Mouse (Mus musculus): ENCODE measurements around the gene Ntf3. TPM values are rescaled to one million over a fixed set of nuclear protein-coding genes. Genes with fewer than 3 reads are reported as not detected.

Gene Ntf3
- polyA plus RNA-seq (2015; fragmentation: Nextera tagmentation; extraction: Ambion mirVana), result 16.3 and 18.1 TPM in 2 replicates

DNA sequence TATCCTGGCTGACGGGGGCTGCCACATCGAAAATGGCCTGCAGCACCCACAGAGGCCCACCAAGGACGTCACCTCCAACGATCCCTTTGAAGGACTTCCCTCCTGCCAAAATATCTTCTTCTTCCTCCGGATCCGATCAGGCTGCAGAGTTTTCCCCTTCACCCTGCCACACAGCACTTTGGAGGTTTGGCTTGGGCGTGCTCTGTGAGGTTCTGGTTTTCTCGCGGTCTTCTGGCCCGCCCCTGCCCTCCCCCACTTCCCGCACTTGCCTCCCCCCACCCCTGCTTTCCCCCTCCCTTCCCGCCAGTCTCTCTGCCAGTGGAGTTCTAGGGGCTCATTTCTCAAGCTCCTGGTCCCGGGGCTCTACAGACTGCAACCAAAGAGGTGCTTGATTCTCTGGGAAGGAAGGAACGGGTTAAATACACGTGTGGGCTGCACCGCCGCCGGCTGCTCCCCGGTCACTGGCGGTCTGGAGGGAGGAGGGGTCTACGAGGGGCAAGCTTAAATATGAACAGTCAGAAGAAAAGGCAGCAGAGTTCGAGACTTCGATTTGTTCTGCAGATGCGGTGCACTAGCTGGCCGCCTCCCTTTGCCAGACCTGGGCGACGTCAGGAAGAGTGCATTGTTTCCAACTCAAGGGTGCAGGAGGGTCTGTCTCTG is at the start of gene Ntf3:
Gene Ntf3 (minus strand): TSS at position 363 of the 660 bp plus-strand sequence.

